Mouse (Mus musculus) ovary, postnatal 14 days (tissue): Measurements from ENCODE around the gene Ipo13.

Experiments used
- DNase-seq: peaks from one replicate; pipeline ENCODE4 v3.0.0; 2022; ENCODE audit warnings: low spot score

Gene Ipo13

GRCm38 (mm10) chr4:117913421-117913820 lies 1.4 kb downstream of the Ipo13 start:
- DNase-seq = peak; percentile 49

- no peak for DNase-seq
Observed at GRCm38 (mm10) chr4:117912685-117913273, 2.0 kb downstream of the Ipo13 start.

GRCm38 (mm10) chr4:117912131-117912561 lies 2.7 kb downstream of the Ipo13 start:
- DNase-seq = no peak

GRCm38 (mm10) chr4:117908834-117909453 lies 5.9 kb downstream of the Ipo13 start:
- no peak for DNase-seq

GRCm38 (mm10) chr4:117906196-117906595 lies 8.6 kb downstream of the Ipo13 start:
- DNase-seq = no peak

GRCm38 (mm10) chr4:117904761-117905160 lies 10.0 kb downstream of the Ipo13 start:
- DNase-seq = no peak

GRCm38 (mm10) chr4:117904094-117904493 lies 10.7 kb downstream of the Ipo13 start:
- DNase-seq = no peak

GRCm38 (mm10) chr4:117898111-117898510 lies 16.7 kb downstream of the Ipo13 start:
- DNase-seq = no peak

- no peak for DNase-seq
Observed at GRCm38 (mm10) chr4:117896031-117896430, 18.8 kb downstream of the Ipo13 start.

GRCm38 (mm10) chr4:117895339-117895738 lies 19.5 kb downstream of the Ipo13 start:
- DNase-seq = no peak

GRCm38 (mm10) chr4:117894601-117895000 lies 20.2 kb downstream of the Ipo13 start:
- DNase-seq = no peak

GRCm38 (mm10) chr4:117893376-117893775 lies 21.4 kb downstream of the Ipo13 start:
- peak; percentile 54 for DNase-seq

- peak; percentile 51 for DNase-seq
Observed at GRCm38 (mm10) chr4:117891738-117892161, 23.0 kb downstream of the Ipo13 start, which contains the start of gene Dph2. Gene Dph2, minus strand, starts transcription at chr4:117892032.

- DNase-seq = no peak
Observed at GRCm38 (mm10) chr4:117890750-117891149, 24.0 kb downstream of the Ipo13 start.

- no peak for DNase-seq
Observed at GRCm38 (mm10) chr4:117890031-117890430, 24.8 kb downstream of the Ipo13 start.

GRCm38 (mm10) chr4:117889471-117889870 lies 25.3 kb downstream of the Ipo13 start:
- no peak for DNase-seq

- no peak for DNase-seq
Observed at GRCm38 (mm10) chr4:117887920-117888319, 26.9 kb downstream of the Ipo13 start.

GRCm38 (mm10) chr4:117887133-117887532 lies 27.7 kb downstream of the Ipo13 start, which contains the start of gene Atp6v0b:
Gene Atp6v0b, minus strand, starts transcription at chr4:117887333.
- peak; percentile 89 for DNase-seq

- no peak for DNase-seq
Observed at GRCm38 (mm10) chr4:117886644-117887043, 28.2 kb downstream of the Ipo13 start.

- DNase-seq = no peak
Observed at GRCm38 (mm10) chr4:117885994-117886393, 28.8 kb downstream of the Ipo13 start.

- DNase-seq = no peak
Observed at GRCm38 (mm10) chr4:117885093-117885492, 29.7 kb downstream of the Ipo13 start.

- no peak for DNase-seq
Observed at GRCm38 (mm10) chr4:117884146-117884545, 30.7 kb downstream of the Ipo13 start.
